Mouse (Mus musculus): Measurements from ENCODE around the gene Bmt2. TPM values are rescaled to one million over a fixed set of nuclear protein-coding genes. Genes with fewer than 3 reads are reported as not detected.

Bmt2 gene
- polyA plus RNA-seq (2012; rRNA removed): 1.7 and 3.5 TPM in 2 replicates

DNA sequence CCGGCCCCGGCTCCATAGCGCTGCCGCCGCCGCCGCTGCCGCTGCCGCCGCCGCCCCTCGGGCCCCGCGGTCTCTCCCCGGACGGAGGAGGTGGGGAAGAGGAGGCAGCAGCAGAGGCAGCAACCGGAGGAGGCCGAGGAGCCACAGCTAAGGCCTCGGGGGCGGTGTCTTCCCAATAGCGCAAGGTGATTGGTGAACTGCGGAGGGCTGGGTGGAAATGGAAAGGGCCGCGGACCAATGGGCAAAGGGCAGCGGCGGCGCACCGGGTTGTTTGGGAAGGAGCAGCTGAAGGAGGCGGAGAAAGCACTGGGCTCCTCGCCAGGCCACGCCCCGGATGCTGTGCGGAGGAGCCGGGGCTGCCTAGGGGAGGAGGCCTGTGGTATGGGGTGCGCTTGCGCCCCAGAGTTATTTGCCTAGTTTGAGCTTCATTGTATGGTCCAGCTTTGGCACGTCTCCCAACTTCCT, at the start of gene Bmt2:
Bmt2 (minus strand) TSS at position 149 of the 465 bp plus-strand sequence.
- Histone ChIP-seq H3K4me1 (ENCODE audit: control insufficient read depth, insufficient read depth, low read length) (peaks cover 2% of the 10 kb centered on the region), H3K4me3 (replicated peaks; ENCODE audit: extremely low read depth, low read depth, low read length) (peak within 1 kb of the TSS; percentile 88)
- peak; percentile 100 for DNase-seq
- WGBS: under 1% methylated on average over 37 of the region's 37 CpGs
- no peak for TF ChIP-seq CTCF (IDR thresholded peaks at IDR 0.05; ENCODE audit: insufficient read depth, low read length)
- TF ChIP-seq POLR2A (IDR thresholded peaks at IDR 0.05; ENCODE audit: borderline replicate concordance, extremely low read depth, low read depth, low read length): peak; percentile 62; the same call in 1 of the 2 replicates

DNA sequence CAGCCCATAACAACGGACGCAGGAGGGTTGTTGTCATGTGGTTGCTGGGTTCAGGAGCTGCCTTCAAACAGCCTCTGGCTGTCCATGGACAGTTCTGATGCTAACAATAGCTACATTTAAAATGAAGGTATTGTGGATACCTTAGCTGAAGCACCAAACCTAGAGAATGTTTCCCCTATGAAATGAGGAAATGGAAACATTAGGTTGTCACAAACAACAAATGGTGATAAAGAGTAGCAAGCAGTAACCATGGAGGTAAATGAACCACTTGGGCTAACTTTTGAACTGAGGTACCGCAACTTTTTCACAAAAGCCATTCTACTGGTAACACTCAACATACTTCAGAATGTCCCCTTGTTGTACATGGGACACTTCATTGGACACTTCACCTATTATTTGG, 44.4 kb upstream of the Bmt2 start:
- 93% methylated on average over 3 of the region's 3 CpGs for WGBS
- DNase-seq: no peak
- TF ChIP-seq POLR2A (IDR thresholded peaks at IDR 0.05; ENCODE audit: borderline replicate concordance, extremely low read depth, low read depth, low read length): no peak
- TF ChIP-seq CTCF (IDR thresholded peaks at IDR 0.05; ENCODE audit: insufficient read depth, low read length): no peak

DNA sequence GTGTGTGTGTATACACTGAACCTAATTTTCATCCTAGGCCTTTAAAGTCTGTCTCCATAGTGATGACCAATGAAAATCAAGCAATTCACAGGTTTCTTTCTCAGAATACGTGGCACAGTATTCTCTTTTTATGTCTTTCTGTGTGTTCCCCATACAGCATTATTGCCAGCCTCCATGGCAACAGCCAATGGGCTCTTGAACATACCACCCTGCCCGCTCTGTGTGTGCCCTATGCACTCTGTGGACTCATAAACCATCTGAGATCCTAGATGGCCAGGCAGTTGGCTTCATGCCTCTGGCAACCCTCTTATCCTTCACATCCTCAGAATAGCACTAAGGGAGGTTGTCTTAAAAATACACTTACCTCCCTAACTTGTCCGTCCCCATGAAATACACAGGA, 37.1 kb upstream of the Bmt2 start:
- H3K4me1 ChIP-seq (ENCODE audit: control insufficient read depth, insufficient read depth, low read length): no peaks in the 10 kb centered on the region
- H3K4me3 ChIP-seq (replicated peaks; ENCODE audit: extremely low read depth, low read depth, low read length): no peak overlapping the region
- 85% methylated on average over 3 of the region's 3 CpGs for WGBS
- no peak for DNase-seq
- TF ChIP-seq CTCF (IDR thresholded peaks at IDR 0.05; ENCODE audit: insufficient read depth, low read length) (no peak), POLR2A (IDR thresholded peaks at IDR 0.05; ENCODE audit: borderline replicate concordance, extremely low read depth, low read depth, low read length) (no peak)

More for the DNA sequence above, 44.4 kb upstream of the Bmt2 start:
- H3K4me1 ChIP-seq (ENCODE audit: control insufficient read depth, insufficient read depth, low read length): no peaks in the 10 kb centered on the region
- H3K4me3 ChIP-seq (replicated peaks; ENCODE audit: extremely low read depth, low read depth, low read length): no peak overlapping the region

DNA sequence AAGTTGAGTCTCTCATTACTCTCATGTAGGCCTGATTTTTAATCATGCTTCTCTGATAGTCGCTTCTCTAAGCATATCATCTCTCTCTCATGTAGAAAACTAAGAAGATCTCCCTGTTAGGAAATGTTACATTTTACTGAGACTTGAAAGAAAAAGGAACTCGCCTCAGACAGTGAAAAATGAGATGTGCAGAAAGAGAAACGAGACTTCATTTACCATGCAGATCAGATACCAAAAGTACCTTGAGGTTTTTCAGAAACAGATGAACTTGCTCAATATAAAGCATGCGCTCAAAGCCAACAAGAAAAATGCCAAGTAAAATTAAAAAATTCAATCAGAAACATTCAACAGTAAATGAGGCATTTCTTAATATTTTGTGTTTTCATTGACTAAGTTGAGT, 19.1 kb upstream of the Bmt2 start:
- Histone ChIP-seq H3K4me1 (ENCODE audit: control insufficient read depth, insufficient read depth, low read length) (no peaks in the 10 kb centered on the region), H3K4me3 (replicated peaks; ENCODE audit: extremely low read depth, low read depth, low read length) (no peak overlapping the region)
- no peak for DNase-seq
- TF ChIP-seq CTCF (IDR thresholded peaks at IDR 0.05; ENCODE audit: insufficient read depth, low read length): no peak
- no peak for TF ChIP-seq POLR2A (IDR thresholded peaks at IDR 0.05; ENCODE audit: borderline replicate concordance, extremely low read depth, low read depth, low read length)
- WGBS: 58% methylated on average over 4 of the region's 4 CpGs

DNA sequence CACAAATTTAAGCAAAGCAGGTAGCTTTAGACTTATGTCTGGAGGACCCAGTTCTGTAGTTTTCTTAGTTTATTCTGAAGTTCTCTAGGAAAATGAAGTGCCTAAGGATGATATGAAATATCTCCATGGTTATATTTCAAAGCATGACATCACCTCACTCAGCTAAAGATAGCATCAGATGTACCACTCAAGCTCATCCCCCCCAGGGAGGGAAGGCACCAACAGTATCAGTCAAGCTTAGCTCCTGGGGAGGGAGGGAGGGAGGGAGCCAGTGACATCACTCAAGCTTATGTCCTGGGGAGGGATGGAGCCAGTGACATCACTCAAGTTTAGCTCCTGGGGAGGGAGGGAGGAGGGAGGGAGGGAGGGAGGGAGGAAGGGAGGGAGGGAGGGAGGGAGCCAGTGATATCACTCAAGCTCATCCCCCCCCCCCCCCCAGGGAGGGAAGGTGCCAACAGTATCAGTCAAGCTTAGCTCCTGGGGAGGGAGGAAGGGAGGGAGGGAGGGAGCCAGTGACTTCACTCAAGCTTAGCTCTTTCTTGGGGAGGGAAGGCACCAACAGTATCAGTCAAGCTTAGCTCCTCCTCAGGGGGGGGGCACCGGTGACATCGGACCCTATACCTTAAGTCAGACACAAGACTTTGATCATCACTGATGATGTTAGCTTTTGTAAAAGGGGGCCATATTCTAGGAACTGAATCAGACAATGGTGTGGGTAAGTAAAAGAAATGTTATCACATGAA, 17.5 kb upstream of the Bmt2 start:
- no peak for DNase-seq
- 67% methylated on average over 2 of the region's 2 CpGs for WGBS
- Histone ChIP-seq H3K4me1 (ENCODE audit: control insufficient read depth, insufficient read depth, low read length) (no peaks in the 10 kb centered on the region), H3K4me3 (replicated peaks; ENCODE audit: extremely low read depth, low read depth, low read length) (no peak overlapping the region)
- no peak for TF ChIP-seq CTCF (IDR thresholded peaks at IDR 0.05; ENCODE audit: insufficient read depth, low read length)
- TF ChIP-seq POLR2A (IDR thresholded peaks at IDR 0.05; ENCODE audit: borderline replicate concordance, extremely low read depth, low read depth, low read length): no peak

DNA sequence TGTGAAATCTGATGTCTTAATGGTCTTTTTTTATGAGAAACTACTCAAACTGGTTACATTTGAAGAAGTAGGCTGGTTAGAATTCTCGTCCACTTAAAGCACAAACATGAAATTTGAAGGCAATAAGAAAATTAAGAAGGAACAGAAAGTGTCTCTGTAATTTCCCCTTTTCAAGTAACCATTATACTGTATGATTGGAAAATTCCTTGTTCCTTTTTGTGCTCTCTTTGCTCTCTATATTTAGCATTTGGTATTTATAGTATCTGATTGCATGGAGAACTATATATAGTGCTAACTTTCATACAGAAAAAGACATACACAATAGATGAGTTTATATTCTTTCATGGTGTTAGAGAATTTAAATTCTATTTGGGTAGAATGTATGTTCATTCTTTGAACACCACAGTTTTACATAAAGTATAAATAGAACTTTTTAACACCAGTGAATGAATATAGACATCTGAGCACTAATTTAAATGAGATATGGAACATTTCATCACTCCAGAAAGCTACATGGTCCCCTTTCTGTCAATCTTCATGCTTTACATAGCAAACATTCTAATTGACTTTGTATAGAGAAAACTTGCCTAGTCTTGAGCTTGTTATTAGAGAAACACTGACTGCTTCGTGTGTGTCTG, 14.0 kb upstream of the Bmt2 start:
- no peaks in the 10 kb centered on the region for H3K4me1 ChIP-seq (ENCODE audit: control insufficient read depth, insufficient read depth, low read length)
- WGBS: 59% methylated on average over 2 of the region's 2 CpGs
- TF ChIP-seq CTCF (IDR thresholded peaks at IDR 0.05; ENCODE audit: insufficient read depth, low read length): no peak
- TF ChIP-seq POLR2A (IDR thresholded peaks at IDR 0.05; ENCODE audit: borderline replicate concordance, extremely low read depth, low read depth, low read length): no peak
- DNase-seq: no peak
- no peak overlapping the region for H3K4me3 ChIP-seq (replicated peaks; ENCODE audit: extremely low read depth, low read depth, low read length)

DNA sequence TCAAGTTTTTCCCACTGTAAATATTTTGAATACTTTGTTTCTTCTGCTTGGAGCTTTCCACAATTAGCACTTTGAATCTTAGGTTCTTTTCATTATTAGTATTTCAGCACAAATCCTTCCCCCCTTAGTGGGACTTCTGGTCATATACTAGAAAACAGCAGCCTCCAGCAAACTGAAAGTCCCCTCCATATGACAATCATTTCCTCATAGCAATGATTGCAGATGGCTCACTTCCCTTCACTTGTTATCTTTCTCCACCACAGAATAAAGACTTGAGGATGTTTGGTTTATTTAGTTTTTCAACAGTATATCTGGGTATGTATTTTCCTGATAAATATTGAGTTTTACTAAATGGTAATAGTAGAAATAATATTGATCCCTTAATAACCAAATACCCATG, 12.6 kb upstream of the Bmt2 start:
- no peak overlapping the region for H3K4me3 ChIP-seq (replicated peaks; ENCODE audit: extremely low read depth, low read depth, low read length)
- no peak for TF ChIP-seq CTCF (IDR thresholded peaks at IDR 0.05; ENCODE audit: insufficient read depth, low read length)
- no peak for TF ChIP-seq POLR2A (IDR thresholded peaks at IDR 0.05; ENCODE audit: borderline replicate concordance, extremely low read depth, low read depth, low read length)
- DNase-seq: no peak
- no peaks in the 10 kb centered on the region for H3K4me1 ChIP-seq (ENCODE audit: control insufficient read depth, insufficient read depth, low read length)

DNA sequence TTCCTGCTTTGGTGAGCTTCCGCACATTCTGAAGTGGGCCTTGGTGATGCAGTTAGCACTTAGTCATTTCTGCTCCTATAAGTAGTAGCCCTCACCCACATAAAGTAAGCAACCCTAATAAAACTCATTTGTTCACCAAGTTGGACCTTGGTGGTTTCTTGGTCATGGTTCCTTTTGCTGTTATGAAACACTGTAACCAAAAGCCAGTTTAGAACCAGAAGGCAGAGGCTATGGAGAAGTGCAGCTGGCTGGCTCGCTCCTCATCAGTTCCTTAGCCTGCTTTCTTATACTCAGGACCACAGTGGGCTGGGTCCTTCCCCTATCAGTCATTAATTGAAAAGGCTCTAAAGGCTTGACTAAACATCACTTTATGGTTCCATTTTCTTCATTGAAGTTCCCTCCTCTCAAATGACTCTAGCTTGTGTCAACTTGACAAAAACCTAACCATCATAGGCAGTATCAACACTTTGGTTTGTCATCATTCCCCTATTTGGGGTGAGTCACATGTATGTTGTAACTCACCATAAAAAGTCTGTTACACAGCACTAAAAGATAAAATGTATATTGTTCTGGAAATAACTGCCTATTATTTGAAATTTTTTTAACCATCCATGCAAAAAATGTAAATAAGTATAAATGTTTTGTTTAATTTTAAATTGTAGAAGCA, 6.3 kb upstream of the Bmt2 start:
- WGBS: 92% methylated on average over 2 of the region's 2 CpGs
- DNase-seq: no peak
- Histone ChIP-seq H3K4me3 (replicated peaks; ENCODE audit: extremely low read depth, low read depth, low read length) (no peak overlapping the region), H3K4me1 (ENCODE audit: control insufficient read depth, insufficient read depth, low read length) (no peaks in the 10 kb centered on the region)
- TF ChIP-seq POLR2A (IDR thresholded peaks at IDR 0.05; ENCODE audit: borderline replicate concordance, extremely low read depth, low read depth, low read length) (no peak), CTCF (IDR thresholded peaks at IDR 0.05; ENCODE audit: insufficient read depth, low read length) (no peak)

DNA sequence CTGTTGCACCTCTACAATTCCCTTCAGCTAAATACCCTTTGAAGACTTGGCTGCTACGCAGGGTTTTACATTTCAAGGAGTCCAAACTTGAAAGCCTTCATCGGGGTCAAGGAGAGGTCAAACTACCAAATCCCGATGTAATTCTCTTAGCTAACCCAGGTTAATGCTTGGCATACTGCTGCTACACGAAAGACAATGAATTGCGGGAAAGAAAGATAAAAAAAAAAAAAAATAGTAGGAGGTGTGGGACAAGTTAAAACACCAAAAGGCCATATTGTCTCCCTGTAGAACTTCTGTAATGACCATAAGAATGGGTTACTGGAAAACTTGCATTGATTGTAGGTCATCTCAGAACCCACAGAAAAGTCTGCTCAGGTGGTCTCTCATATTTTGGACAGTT, 583 bp upstream of the Bmt2 start:
- TF ChIP-seq CTCF (IDR thresholded peaks at IDR 0.05; ENCODE audit: insufficient read depth, low read length): no peak
- TF ChIP-seq POLR2A (IDR thresholded peaks at IDR 0.05; ENCODE audit: borderline replicate concordance, extremely low read depth, low read depth, low read length): no peak
- Histone ChIP-seq H3K4me1 (ENCODE audit: control insufficient read depth, insufficient read depth, low read length) (peaks cover 2% of the 10 kb centered on the region), H3K4me3 (replicated peaks; ENCODE audit: extremely low read depth, low read depth, low read length) (peak overlapping the region; percentile 53)
- no peak for DNase-seq
- WGBS: 17% methylated on average over 5 of the region's 5 CpGs
